Mouse (Mus musculus): ENCODE measurements around the gene Gm20388.

- TF ChIP-seq EP300 (IDR thresholded peaks at IDR 0.05; ENCODE audit: low read depth) (no peak), CTCF (IDR thresholded peaks at IDR 0.05; ENCODE audit: low read depth) (no peak)
Observed at GRCm38 (mm10) chr8:122317918-122318475, 2407.4 kb downstream of the Gm20388 start.

All from liver, embryonic 14.5 days (tissue).